Mouse (Mus musculus) myocyte (in vitro differentiated cells): Measurements from ENCODE around the gene Anapc7. TPM values are rescaled to one million over a fixed set of nuclear protein-coding genes. Genes with fewer than 3 reads are reported as not detected.

ENCODE experiments used
- H3K27me3 ChIP-seq: one replicate; pipeline ENCODE4 v1.6.1; 2011; ENCODE audit not compliant: control insufficient read depth, insufficient read depth, insufficient read length
- H3K36me3 ChIP-seq: one replicate; pipeline ENCODE4 v1.6.1; 2011; ENCODE audit not compliant: control insufficient read depth, insufficient read depth
- H3K4me2 ChIP-seq: one replicate; pipeline ENCODE4 v1.6.1; 2011; ENCODE audit warnings: low read depth, control low read depth
- H3K4me3 ChIP-seq: one replicate; pipeline ENCODE4 v1.5.1; 2011; ENCODE audit warnings: mild to moderate bottlenecking, control low read depth, moderate library complexity
- H3K79me2 ChIP-seq: one replicate; pipeline ENCODE4 v1.6.1; 2011; ENCODE audit not compliant: control insufficient read depth, insufficient read depth
- H3ac ChIP-seq: one replicate; pipeline ENCODE4 v1.6.1; 2011; ENCODE audit not compliant: control insufficient read depth, insufficient read length
- CEBPB ChIP-seq: IDR thresholded peaks from 2 replicates; pipeline ENCODE4 v1.6.1; 2011; ENCODE audit warnings: mild to moderate bottlenecking, moderate library complexity; ENCODE audit not compliant: poor library complexity, insufficient read depth, severe bottlenecking
- E2F4 ChIP-seq: IDR thresholded peaks from one replicate; pipeline ENCODE4 v1.6.1; 2011; ENCODE audit warnings: mild to moderate bottlenecking, control low read depth, moderate library complexity; ENCODE audit not compliant: insufficient read depth
- MAX ChIP-seq: IDR thresholded peaks from one replicate; pipeline ENCODE4 v1.6.1; 2011; ENCODE audit warnings: low read depth, mild to moderate bottlenecking, control low read depth
- MYOD1 ChIP-seq, 3 experiments: IDR thresholded peaks; one replicate each; pipeline ENCODE4 v1.6.1; 2011; ENCODE audit warnings: control low read depth in 2 of 3, low read depth in 2 of 3, mild to moderate bottlenecking in 2 of 3, moderate library complexity in 1 of 3; ENCODE audit not compliant: insufficient read length in 2 of 3, control insufficient read depth in 1 of 3
- MYOG ChIP-seq, 3 experiments: IDR thresholded peaks; one replicate each; pipeline ENCODE4 v1.6.1; 2011; ENCODE audit warnings: control low read depth in 2 of 3, low read depth in 2 of 3, mild to moderate bottlenecking in 2 of 3; ENCODE audit not compliant: insufficient read length in 2 of 3, control insufficient read depth in 1 of 3, insufficient read depth in 1 of 3
- POLR2A ChIP-seq: IDR thresholded peaks from one replicate; pipeline ENCODE4 v1.6.1; 2011; ENCODE audit warnings: low read depth, mild to moderate bottlenecking, control low read depth, moderate library complexity; ENCODE audit not compliant: insufficient read length
- POLR2AphosphoS2 ChIP-seq: IDR thresholded peaks from one replicate; pipeline ENCODE4 v1.6.1; 2011; ENCODE audit warnings: low read depth, control low read depth; ENCODE audit not compliant: insufficient read length
- REST ChIP-seq: IDR thresholded peaks from one replicate; pipeline ENCODE4 v1.6.1; 2011; ENCODE audit warnings: mild to moderate bottlenecking, control low read depth, moderate library complexity; ENCODE audit not compliant: insufficient read depth, insufficient read length
- SRF ChIP-seq: IDR thresholded peaks from one replicate; pipeline ENCODE4 v1.6.1; 2011; ENCODE audit warnings: low read depth; ENCODE audit not compliant: control insufficient read depth, insufficient read length
- TCF12 ChIP-seq: IDR thresholded peaks from one replicate; pipeline ENCODE4 v1.6.1; 2011; ENCODE audit warnings: mild to moderate bottlenecking, control low read depth; ENCODE audit not compliant: poor library complexity, insufficient read depth, severe bottlenecking
- TCF3 ChIP-seq: IDR thresholded peaks from one replicate; pipeline ENCODE4 v1.6.1; 2011; ENCODE audit warnings: low read depth, control low read depth; ENCODE audit not compliant: insufficient read length
- USF1 ChIP-seq: IDR thresholded peaks from one replicate; pipeline ENCODE4 v1.6.1; 2011; ENCODE audit warnings: low read depth, mild to moderate bottlenecking, control low read depth, moderate library complexity
- polyA plus RNA-seq: library from polyadenylated mRNA; unstranded; fragments of >200 nt; fragmentation: generic; extraction: Trizol; gene quantifications from one replicate; pipeline ENCODE4 v1.2.1, GENCODE M21; 2012; ENCODE audit warnings: missing spikeins

Gene Anapc7
- polyA plus RNA-seq, 1 experiment, result 62.7 TPM

GRCm38 (mm10) chr5:122403362-122403761 lies 18.1 kb upstream of the Anapc7 start:
- no peak overlapping the region for H3K4me3 ChIP-seq
- H3K4me2 ChIP-seq, result no peak overlapping the region
- H3ac ChIP-seq, result no peak overlapping the region
- TF ChIP-seq SRF, result no peak
- no peak for TF ChIP-seq MAX
- TF ChIP-seq CEBPB, result no peak
- TF ChIP-seq POLR2AphosphoS2, result no peak
- no peak for TF ChIP-seq REST
- TF ChIP-seq MYOG (IDR thresholded peaks at IDR 0.05; ENCODE audit: control insufficient read depth in 1 of 3, insufficient read depth in 1 of 3, insufficient read length in 2 of 3, low read depth in 2 of 3), result no peak
- no peak for TF ChIP-seq TCF3
- TF ChIP-seq TCF12, result no peak
- TF ChIP-seq POLR2A, result no peak
- no peak for TF ChIP-seq MYOD1 (IDR thresholded peaks at IDR 0.05; ENCODE audit: control insufficient read depth in 1 of 3, insufficient read length in 2 of 3, low read depth in 2 of 3)
- TF ChIP-seq USF1, result no peak
- no peak for TF ChIP-seq E2F4
- H3K36me3 ChIP-seq, result peaks cover 18% of the 10 kb centered on the region
- no peaks in the 10 kb centered on the region for H3K79me2 ChIP-seq
- no peaks in the 10 kb centered on the region for H3K27me3 ChIP-seq

GRCm38 (mm10) chr5:122405537-122405936 lies 16.0 kb upstream of the Anapc7 start:
- no peak overlapping the region for H3ac ChIP-seq
- H3K27me3 ChIP-seq, result no peaks in the 10 kb centered on the region
- H3K4me3 ChIP-seq, result no peak overlapping the region
- H3K36me3 ChIP-seq, result peaks cover 18% of the 10 kb centered on the region
- H3K79me2 ChIP-seq, result no peaks in the 10 kb centered on the region
- TF ChIP-seq TCF3 (no peak), CEBPB (no peak), USF1 (no peak), POLR2AphosphoS2 (no peak), POLR2A (no peak), TCF12 (no peak), MAX (no peak), SRF (no peak), MYOD1 (IDR thresholded peaks at IDR 0.05; ENCODE audit: control insufficient read depth in 1 of 3, insufficient read length in 2 of 3, low read depth in 2 of 3) (no peak), E2F4 (no peak), MYOG (IDR thresholded peaks at IDR 0.05; ENCODE audit: control insufficient read depth in 1 of 3, insufficient read depth in 1 of 3, insufficient read length in 2 of 3, low read depth in 2 of 3) (no peak), REST (no peak)
- H3K4me2 ChIP-seq, result no peak overlapping the region

GRCm38 (mm10) chr5:122409692-122410645 lies 11.5 kb upstream of the Anapc7 start:
- TF ChIP-seq POLR2AphosphoS2 (no peak), TCF12 (no peak), TCF3 (no peak), MAX (no peak), REST (no peak), MYOG (IDR thresholded peaks at IDR 0.05; ENCODE audit: control insufficient read depth in 1 of 3, insufficient read depth in 1 of 3, insufficient read length in 2 of 3, low read depth in 2 of 3) (no peak), CEBPB (no peak), MYOD1 (IDR thresholded peaks at IDR 0.05; ENCODE audit: control insufficient read depth in 1 of 3, insufficient read length in 2 of 3, low read depth in 2 of 3) (no peak), USF1 (no peak), E2F4 (no peak)
- Histone ChIP-seq H3K4me2 (no peak overlapping the region), H3K4me3 (no peak overlapping the region), H3K36me3 (peaks cover 7% of the 10 kb centered on the region), H3K79me2 (no peaks in the 10 kb centered on the region), H3ac (no peak overlapping the region), H3K27me3 (no peaks in the 10 kb centered on the region)

GRCm38 (mm10) chr5:122411892-122412291 lies 9.6 kb upstream of the Anapc7 start:
- peaks cover 4% of the 10 kb centered on the region for H3K36me3 ChIP-seq
- TF ChIP-seq TCF12 (no peak), E2F4 (no peak), MYOG (IDR thresholded peaks at IDR 0.05; ENCODE audit: control insufficient read depth in 1 of 3, insufficient read depth in 1 of 3, insufficient read length in 2 of 3, low read depth in 2 of 3) (no peak), POLR2A (no peak), CEBPB (no peak), MAX (no peak), REST (no peak), POLR2AphosphoS2 (no peak), MYOD1 (IDR thresholded peaks at IDR 0.05; ENCODE audit: control insufficient read depth in 1 of 3, insufficient read length in 2 of 3, low read depth in 2 of 3) (no peak), TCF3 (no peak), SRF (no peak), USF1 (no peak)
- H3ac ChIP-seq, result no peak overlapping the region
- no peak overlapping the region for H3K4me2 ChIP-seq
- H3K79me2 ChIP-seq, result no peaks in the 10 kb centered on the region
- H3K4me3 ChIP-seq, result no peak overlapping the region
- H3K27me3 ChIP-seq, result no peaks in the 10 kb centered on the region
